Mouse (Mus musculus): Measurements from ENCODE around the gene RPS10-NUDT3. TPM values are rescaled to one million over a fixed set of nuclear protein-coding genes. Genes with fewer than 3 reads are reported as not detected.
A peak's percentile ranks its signal among the peaks of the same experiment; 100 is the strongest.
"Not testable (repeated sequence)": the region's sequence is repeated elsewhere in the genome, so short reads cannot be mapped to it uniquely, and the experiment has no call there.

RPS10-NUDT3 gene
- polyA plus RNA-seq, 1 experiment from 2014 or later, result not detected

- WGBS, result 37% methylated on average over 7 of the region's 7 CpGs
- H3K9me3 ChIP-seq (ENCODE audit: control insufficient read depth, low read length), result no peaks in the 10 kb centered on the region
- no peak for DNase-seq (ENCODE audit: low spot score)
- no peaks in the 10 kb centered on the region for H3K27me3 ChIP-seq (ENCODE audit: control insufficient read depth, insufficient read depth, low read length)
- no peaks in the 10 kb centered on the region for H3K36me3 ChIP-seq (ENCODE audit: control insufficient read depth, insufficient read depth, low read length)
- H3K27ac ChIP-seq (ENCODE audit: low read depth, low read length), result no peak overlapping the region
- no peak overlapping the region for H3K4me3 ChIP-seq (ENCODE audit: low read depth, low read length)
- ATAC-seq (ENCODE audit: low FRiP score), result no peak
- H3K4me2 ChIP-seq (replicated peaks; ENCODE audit: low read depth, low read length), result no peak overlapping the region
- H3K4me1 ChIP-seq (replicated peaks; ENCODE audit: control insufficient read depth, insufficient read depth, low read length), result no peaks in the 10 kb centered on the region
- no peak overlapping the region for H3K9ac ChIP-seq (ENCODE audit: low read depth, low read length)
Measured at GRCm38 (mm10) chr17:27645807-27646206, 10.8 kb upstream of the RPS10-NUDT3 start.

DNA sequence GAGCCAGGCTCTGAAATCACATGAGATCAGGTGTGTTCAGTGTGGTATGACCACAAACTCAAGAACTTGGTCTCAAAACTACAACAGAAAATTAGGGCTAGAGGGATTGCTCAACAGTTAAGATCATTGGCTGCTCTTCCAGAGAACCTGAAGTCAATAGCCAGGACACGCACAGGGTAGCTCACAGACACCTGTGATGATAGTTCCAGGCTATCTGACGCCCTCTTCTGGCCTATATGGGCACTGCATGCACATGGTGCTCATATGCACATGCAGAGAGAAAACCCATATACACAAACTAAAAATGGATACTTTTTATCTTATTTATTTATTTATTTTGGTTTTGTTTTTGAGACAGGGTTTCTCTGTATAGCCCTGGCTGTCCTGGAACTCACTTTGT is 9.6 kb upstream of the RPS10-NUDT3 start:
- H3K27me3 ChIP-seq (ENCODE audit: control insufficient read depth, insufficient read depth, low read length), result no peaks in the 10 kb centered on the region

DNA sequence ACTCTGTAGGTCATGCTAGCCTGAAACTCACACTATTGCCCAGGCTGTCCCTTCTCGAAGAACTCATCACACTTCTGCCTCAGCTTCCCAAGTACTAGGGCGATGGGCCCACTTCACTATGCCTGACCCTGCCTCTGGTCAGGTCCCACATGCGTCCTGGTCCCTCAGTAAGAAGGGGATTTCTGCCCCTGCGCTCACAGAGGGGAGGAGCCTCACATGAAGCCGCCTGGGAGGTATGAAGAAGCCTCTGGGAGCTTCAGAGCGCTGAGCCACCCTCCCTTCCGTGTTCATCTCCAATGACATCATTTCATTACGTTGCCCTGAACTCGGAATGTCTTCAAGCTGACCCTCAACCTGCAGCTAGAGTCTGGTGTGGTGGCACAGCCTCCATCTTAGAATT is 8.7 kb upstream of the RPS10-NUDT3 start:
- Histone ChIP-seq H3K4me1 (replicated peaks; ENCODE audit: control insufficient read depth, insufficient read depth, low read length) (no peaks in the 10 kb centered on the region), H3K4me3 (ENCODE audit: low read depth, low read length) (no peak overlapping the region), H3K9ac (ENCODE audit: low read depth, low read length) (no peak overlapping the region), H3K27ac (ENCODE audit: low read depth, low read length) (no peak overlapping the region), H3K9me3 (ENCODE audit: control insufficient read depth, low read length) (no peaks in the 10 kb centered on the region), H3K27me3 (ENCODE audit: control insufficient read depth, insufficient read depth, low read length) (no peaks in the 10 kb centered on the region), H3K36me3 (ENCODE audit: control insufficient read depth, insufficient read depth, low read length) (no peaks in the 10 kb centered on the region), H3K4me2 (replicated peaks; ENCODE audit: low read depth, low read length) (no peak overlapping the region)
- WGBS, result 84% methylated on average over 9 of the region's 9 CpGs
- ATAC-seq (ENCODE audit: low FRiP score), result no peak
- DNase-seq (ENCODE audit: low spot score), result no peak

More for the DNA sequence above, 9.6 kb upstream of the RPS10-NUDT3 start:
- Histone ChIP-seq H3K36me3 (ENCODE audit: control insufficient read depth, insufficient read depth, low read length) (no peaks in the 10 kb centered on the region), H3K27ac (ENCODE audit: low read depth, low read length) (no peak overlapping the region), H3K4me2 (replicated peaks; ENCODE audit: low read depth, low read length) (no peak overlapping the region), H3K9me3 (ENCODE audit: control insufficient read depth, low read length) (no peaks in the 10 kb centered on the region), H3K4me1 (replicated peaks; ENCODE audit: control insufficient read depth, insufficient read depth, low read length) (no peaks in the 10 kb centered on the region), H3K4me3 (ENCODE audit: low read depth, low read length) (no peak overlapping the region), H3K9ac (ENCODE audit: low read depth, low read length) (no peak overlapping the region)
- ATAC-seq (ENCODE audit: low FRiP score) (no peak), DNase-seq (ENCODE audit: low spot score) (no peak)
- 54% methylated on average over 2 of the region's 2 CpGs for WGBS

GRCm38 (mm10) chr17:27643101-27643500 is 8.1 kb upstream of the RPS10-NUDT3 start:
- Histone ChIP-seq H3K9ac (ENCODE audit: low read depth, low read length) (no peak overlapping the region), H3K36me3 (ENCODE audit: control insufficient read depth, insufficient read depth, low read length) (no peaks in the 10 kb centered on the region), H3K4me2 (replicated peaks; ENCODE audit: low read depth, low read length) (no peak overlapping the region), H3K4me1 (replicated peaks; ENCODE audit: control insufficient read depth, insufficient read depth, low read length) (no peaks in the 10 kb centered on the region), H3K9me3 (ENCODE audit: control insufficient read depth, low read length) (no peaks in the 10 kb centered on the region), H3K27me3 (ENCODE audit: control insufficient read depth, insufficient read depth, low read length) (no peaks in the 10 kb centered on the region), H3K4me3 (ENCODE audit: low read depth, low read length) (no peak overlapping the region), H3K27ac (ENCODE audit: low read depth, low read length) (peak overlapping the region; percentile 48; the same call in 1 of the 2 replicates)
- ATAC-seq (ENCODE audit: low FRiP score) (0 out of 2 replicates have a peak, but pooled peaks have one; percentile 60), DNase-seq (ENCODE audit: low spot score) (peak; percentile 33)
- 38% methylated on average over 6 of the region's 6 CpGs for WGBS

- 34% methylated on average over 12 of the region's 12 CpGs for WGBS
- peak; percentile 85 for ATAC-seq (ENCODE audit: low FRiP score)
- no peak overlapping the region for H3K4me3 ChIP-seq (ENCODE audit: low read depth, low read length)
- no peaks in the 10 kb centered on the region for H3K4me1 ChIP-seq (replicated peaks; ENCODE audit: control insufficient read depth, insufficient read depth, low read length)
- H3K36me3 ChIP-seq (ENCODE audit: control insufficient read depth, insufficient read depth, low read length), result no peaks in the 10 kb centered on the region
- H3K27ac ChIP-seq (ENCODE audit: low read depth, low read length), result peak overlapping the region; percentile 48; the same call in 1 of the 2 replicates
- H3K9ac ChIP-seq (ENCODE audit: low read depth, low read length), result no peak overlapping the region
- H3K4me2 ChIP-seq (replicated peaks; ENCODE audit: low read depth, low read length), result no peak overlapping the region
- H3K27me3 ChIP-seq (ENCODE audit: control insufficient read depth, insufficient read depth, low read length), result no peaks in the 10 kb centered on the region
- no peaks in the 10 kb centered on the region for H3K9me3 ChIP-seq (ENCODE audit: control insufficient read depth, low read length)
- DNase-seq (ENCODE audit: low spot score), result peak; percentile 48
Measured at GRCm38 (mm10) chr17:27642491-27643062, 7.6 kb upstream of the RPS10-NUDT3 start.

- whole genome bisulfite sequencing, result 89% methylated on average over 6 of the region's 6 CpGs
- not testable (repeated sequence) for H3K4me3 ChIP-seq (ENCODE audit: low read depth, low read length); H3K36me3 ChIP-seq (ENCODE audit: control insufficient read depth, insufficient read depth, low read length); H3K9me3 ChIP-seq (ENCODE audit: control insufficient read depth, low read length); H3K4me1 ChIP-seq (replicated peaks; ENCODE audit: control insufficient read depth, insufficient read depth, low read length); H3K9ac ChIP-seq (ENCODE audit: low read depth, low read length); H3K27ac ChIP-seq (ENCODE audit: low read depth, low read length); DNase-seq (ENCODE audit: low spot score); H3K27me3 ChIP-seq (ENCODE audit: control insufficient read depth, insufficient read depth, low read length); H3K4me2 ChIP-seq (replicated peaks; ENCODE audit: low read depth, low read length); ATAC-seq (ENCODE audit: low FRiP score)
Measured at GRCm38 (mm10) chr17:27639851-27640250, 4.8 kb upstream of the RPS10-NUDT3 start.

- Histone ChIP-seq H3K27ac (ENCODE audit: low read depth, low read length) (no peak overlapping the region), H3K9ac (ENCODE audit: low read depth, low read length) (no peak overlapping the region), H3K4me3 (ENCODE audit: low read depth, low read length) (no peak overlapping the region), H3K4me1 (replicated peaks; ENCODE audit: control insufficient read depth, insufficient read depth, low read length) (peaks cover 4% of the 10 kb centered on the region; the same call in 1 of the 2 replicates), H3K36me3 (ENCODE audit: control insufficient read depth, insufficient read depth, low read length) (no peaks in the 10 kb centered on the region), H3K27me3 (ENCODE audit: control insufficient read depth, insufficient read depth, low read length) (no peaks in the 10 kb centered on the region), H3K9me3 (ENCODE audit: control insufficient read depth, low read length) (no peaks in the 10 kb centered on the region), H3K4me2 (replicated peaks; ENCODE audit: low read depth, low read length) (no peak overlapping the region)
- ATAC-seq (ENCODE audit: low FRiP score) (no peak), DNase-seq (ENCODE audit: low spot score) (no peak)
- WGBS, result 81% methylated on average over 20 of the region's 20 CpGs
Measured at GRCm38 (mm10) chr17:27638921-27639332, 3.9 kb upstream of the RPS10-NUDT3 start.

- Histone ChIP-seq H3K27me3 (ENCODE audit: control insufficient read depth, insufficient read depth, low read length) (no peaks in the 10 kb centered on the region), H3K27ac (ENCODE audit: low read depth, low read length) (no peak overlapping the region), H3K9me3 (ENCODE audit: control insufficient read depth, low read length) (no peaks in the 10 kb centered on the region), H3K36me3 (ENCODE audit: control insufficient read depth, insufficient read depth, low read length) (peaks cover 2% of the 10 kb centered on the region; the same call in 1 of the 2 replicates), H3K9ac (ENCODE audit: low read depth, low read length) (no peak overlapping the region), H3K4me1 (replicated peaks; ENCODE audit: control insufficient read depth, insufficient read depth, low read length) (peaks cover 10% of the 10 kb centered on the region), H3K4me3 (ENCODE audit: low read depth, low read length) (no peak overlapping the region), H3K4me2 (replicated peaks; ENCODE audit: low read depth, low read length) (no peak overlapping the region)
- ATAC-seq (ENCODE audit: low FRiP score) (no peak), DNase-seq (ENCODE audit: low spot score) (no peak)
- 70% methylated on average over 9 of the region's 9 CpGs for WGBS
Measured at GRCm38 (mm10) chr17:27637333-27637732, 2.3 kb upstream of the RPS10-NUDT3 start.
